Mouse (Mus musculus): ENCODE measurements around the gene Fam69a. TPM values are rescaled to one million over a fixed set of nuclear protein-coding genes. Genes with fewer than 3 reads are reported as not detected.
"Not testable (repeated sequence)": the region's sequence is repeated elsewhere in the genome, so short reads cannot be mapped to it uniquely, and the experiment has no call there.

The Fam69a gene
- polyA plus RNA-seq, 1 experiment, result 13.5 TPM

DNA sequence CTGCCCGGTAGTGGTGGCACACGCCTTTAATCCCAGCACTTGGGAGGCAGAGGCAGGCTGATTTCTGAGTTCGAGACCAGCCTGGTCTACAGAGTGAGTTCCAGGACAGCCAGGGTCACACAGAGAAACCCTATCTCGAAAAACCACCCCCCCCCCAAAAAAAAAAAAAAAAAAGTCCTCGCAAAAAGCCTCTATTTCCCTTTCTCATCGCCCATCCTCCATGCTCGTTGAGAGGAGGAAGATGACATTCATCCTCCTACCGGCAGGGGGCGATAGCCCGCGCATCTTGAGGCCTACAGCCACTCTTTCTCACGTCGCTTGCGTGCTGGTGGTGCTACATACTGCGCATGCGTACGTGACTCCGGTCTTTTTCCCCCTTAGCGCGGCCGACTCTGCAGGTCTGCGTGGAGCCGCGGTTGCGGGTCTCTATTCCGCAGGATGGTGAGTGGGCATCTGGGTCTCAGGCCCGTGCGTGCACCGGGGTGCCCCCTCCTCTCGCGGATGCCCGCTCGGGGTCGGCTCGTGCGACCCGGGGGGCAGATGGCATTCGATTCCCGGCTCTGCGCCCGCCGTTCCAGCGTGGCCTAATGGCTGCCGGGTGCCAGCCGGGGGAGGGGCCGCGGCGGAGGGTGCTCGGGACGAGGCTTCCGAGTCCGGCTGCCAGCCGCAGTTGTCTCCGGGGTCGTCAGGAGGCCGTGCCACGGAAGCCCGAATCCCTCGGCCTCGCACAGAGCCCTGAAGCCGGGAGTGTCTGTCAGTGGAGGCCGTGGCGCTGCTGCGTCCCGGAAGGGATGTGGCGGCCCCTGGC, 86.5 kb downstream of the Fam69a start, which contains the start of gene Rpl5:
TSS of gene Rpl5 (plus strand) at position 297 of the 808 bp plus-strand sequence.
- TF ChIP-seq CTCF (IDR thresholded peaks at IDR 0.05; ENCODE audit: control insufficient read depth, insufficient read depth, low read length) (peak; percentile 98), POLR2A (IDR thresholded peaks at IDR 0.05; ENCODE audit: borderline replicate concordance, control insufficient read depth, low read depth, low read length) (peak; percentile 82)
- Histone ChIP-seq H3K4me3 (replicated peaks; ENCODE audit: control insufficient read depth, low read depth, low read length) (peak within 1 kb of the TSS; percentile 90), H3K27ac (ENCODE audit: control insufficient read depth, insufficient read depth, low read depth, low read length, poor library complexity) (peak within 1 kb of the TSS; percentile 62), H3K4me1 (ENCODE audit: control insufficient read depth, insufficient read depth, low read length) (no peaks in the 10 kb centered on the region; the same call in 1 of the 2 replicates)
- 2% methylated on average over 66 of the region's 66 CpGs for WGBS

DNA sequence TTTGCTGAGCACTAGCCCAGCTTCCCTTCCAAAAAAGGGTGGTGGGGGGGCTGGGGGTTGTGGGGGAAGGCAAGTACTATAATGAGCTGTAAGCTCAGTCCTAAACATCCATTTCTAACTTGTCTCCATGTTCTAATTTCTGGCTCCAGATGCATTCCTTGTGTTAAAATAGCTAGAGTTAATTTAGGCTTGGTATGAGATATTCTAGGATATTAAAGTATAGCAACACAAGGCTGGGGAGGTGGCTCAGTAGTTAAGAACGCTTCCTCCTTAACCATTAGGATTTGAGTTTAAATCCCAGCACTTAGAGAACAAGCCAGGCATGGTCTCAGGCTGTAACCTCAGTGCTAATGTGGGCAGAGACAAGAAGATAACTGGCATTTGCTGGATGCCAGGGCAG, 90.6 kb downstream of the Fam69a start:
- Histone ChIP-seq H3K27ac (ENCODE audit: control insufficient read depth, insufficient read depth, low read depth, low read length, poor library complexity) (no peak overlapping the region), H3K4me1 (ENCODE audit: control insufficient read depth, insufficient read depth, low read length) (no peaks in the 10 kb centered on the region), H3K4me3 (replicated peaks; ENCODE audit: control insufficient read depth, low read depth, low read length) (no peak overlapping the region)
- TF ChIP-seq POLR2A (IDR thresholded peaks at IDR 0.05; ENCODE audit: borderline replicate concordance, control insufficient read depth, low read depth, low read length), result no peak
- no peak for TF ChIP-seq CTCF (IDR thresholded peaks at IDR 0.05; ENCODE audit: control insufficient read depth, insufficient read depth, low read length)
- WGBS, result 86% methylated on average over 1 of the region's 1 CpGs

DNA sequence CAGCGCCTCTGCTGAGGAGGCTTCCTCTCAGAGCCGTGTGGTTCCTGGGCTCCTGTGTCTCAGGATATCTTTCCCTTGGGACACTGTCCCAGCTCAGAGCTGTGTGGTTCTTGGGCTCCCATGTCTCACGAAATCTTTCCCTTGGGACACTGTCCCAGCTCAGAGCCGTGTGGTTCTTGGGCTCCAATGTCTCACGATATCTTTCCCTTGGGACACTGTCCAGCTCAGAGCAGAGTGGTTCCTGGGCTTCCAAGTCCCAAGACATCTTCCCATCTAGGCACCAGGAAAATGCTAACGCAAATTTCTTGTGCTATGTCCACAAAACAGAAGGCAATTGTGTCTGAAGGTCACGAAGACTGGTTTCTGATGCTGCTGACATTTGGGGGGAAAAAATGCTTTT, 92.2 kb downstream of the Fam69a start:
- Histone ChIP-seq H3K27ac (ENCODE audit: control insufficient read depth, insufficient read depth, low read depth, low read length, poor library complexity) (no peak overlapping the region), H3K4me3 (replicated peaks; ENCODE audit: control insufficient read depth, low read depth, low read length) (no peak overlapping the region), H3K4me1 (ENCODE audit: control insufficient read depth, insufficient read depth, low read length) (no peaks in the 10 kb centered on the region; the same call in 1 of the 2 replicates)
- WGBS, result 78% methylated on average over 7 of the region's 7 CpGs
- TF ChIP-seq CTCF (IDR thresholded peaks at IDR 0.05; ENCODE audit: control insufficient read depth, insufficient read depth, low read length) (no peak), POLR2A (IDR thresholded peaks at IDR 0.05; ENCODE audit: borderline replicate concordance, control insufficient read depth, low read depth, low read length) (no peak)

DNA sequence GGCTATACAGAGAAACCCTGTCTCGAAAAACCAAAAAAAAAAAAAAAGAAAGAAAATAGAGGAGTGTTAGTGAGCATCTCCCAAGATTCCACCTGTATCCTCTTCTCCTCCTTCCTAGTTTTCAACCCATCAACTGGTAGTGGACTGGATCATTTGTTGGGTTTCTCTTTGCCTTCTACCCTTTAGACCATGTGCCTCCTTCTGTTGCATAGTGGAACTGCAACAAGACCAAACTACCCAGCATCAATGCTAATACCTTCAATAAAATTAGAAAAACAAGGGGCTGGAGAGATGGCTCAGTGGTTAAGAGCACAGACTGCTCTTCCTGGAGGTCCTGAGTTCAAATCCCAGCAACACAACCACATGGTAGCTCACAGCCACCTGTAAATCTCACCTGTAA, 95.4 kb downstream of the Fam69a start:
- H3K4me1 ChIP-seq (ENCODE audit: control insufficient read depth, insufficient read depth, low read length); H3K27ac ChIP-seq (ENCODE audit: control insufficient read depth, insufficient read depth, low read depth, low read length, poor library complexity); H3K4me3 ChIP-seq (replicated peaks; ENCODE audit: control insufficient read depth, low read depth, low read length): not testable (repeated sequence)
- 85% methylated on average over 1 of the region's 1 CpGs for WGBS

GRCm38 (mm10) chr5:107889994-107890888, 96.6 kb downstream of the Fam69a start:
- no peak overlapping the region for H3K4me3 ChIP-seq (replicated peaks; ENCODE audit: control insufficient read depth, low read depth, low read length)
- no peaks in the 10 kb centered on the region; the same call in 1 of the 2 replicates for H3K4me1 ChIP-seq (ENCODE audit: control insufficient read depth, insufficient read depth, low read length)
- no peak overlapping the region; the same call in 1 of the 2 replicates for H3K27ac ChIP-seq (ENCODE audit: control insufficient read depth, insufficient read depth, low read depth, low read length, poor library complexity)
- TF ChIP-seq POLR2A (IDR thresholded peaks at IDR 0.05; ENCODE audit: borderline replicate concordance, control insufficient read depth, low read depth, low read length) (no peak), CTCF (IDR thresholded peaks at IDR 0.05; ENCODE audit: control insufficient read depth, insufficient read depth, low read length) (no peak)
- 57% methylated on average over 9 of the region's 9 CpGs for WGBS

DNA sequence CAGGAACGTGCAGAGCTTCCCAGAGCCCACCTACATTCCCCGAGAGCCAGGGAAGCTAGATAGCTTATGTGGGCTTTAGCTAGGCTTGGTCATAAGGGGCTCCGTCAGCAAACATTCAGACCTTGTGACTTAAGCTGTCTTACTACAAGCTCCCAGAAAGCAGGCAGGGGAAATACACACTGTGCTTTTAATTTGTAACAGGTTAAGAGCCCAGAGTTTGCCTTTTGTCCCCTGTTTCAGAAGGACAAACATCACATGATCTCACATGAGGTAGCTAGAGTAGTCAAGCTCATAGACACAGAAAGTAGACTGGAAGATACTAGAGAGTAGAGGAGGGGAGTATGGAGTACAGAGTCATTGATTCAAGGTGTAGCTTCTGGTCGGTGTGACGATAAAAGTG, 106.2 kb downstream of the Fam69a start:
- H3K4me3 ChIP-seq (replicated peaks; ENCODE audit: control insufficient read depth, low read depth, low read length), result no peak overlapping the region
- H3K27ac ChIP-seq (ENCODE audit: control insufficient read depth, insufficient read depth, low read depth, low read length, poor library complexity), result no peak overlapping the region
- TF ChIP-seq POLR2A (IDR thresholded peaks at IDR 0.05; ENCODE audit: borderline replicate concordance, control insufficient read depth, low read depth, low read length) (no peak), CTCF (IDR thresholded peaks at IDR 0.05; ENCODE audit: control insufficient read depth, insufficient read depth, low read length) (no peak)
- peaks cover 1% of the 10 kb centered on the region; the same call in 1 of the 2 replicates for H3K4me1 ChIP-seq (ENCODE audit: control insufficient read depth, insufficient read depth, low read length)
- 91% methylated on average over 5 of the region's 5 CpGs for WGBS

- H3K4me3 ChIP-seq (replicated peaks; ENCODE audit: control insufficient read depth, low read depth, low read length), result no peak overlapping the region
- TF ChIP-seq CTCF (IDR thresholded peaks at IDR 0.05; ENCODE audit: control insufficient read depth, insufficient read depth, low read length) (no peak), POLR2A (IDR thresholded peaks at IDR 0.05; ENCODE audit: borderline replicate concordance, control insufficient read depth, low read depth, low read length) (no peak)
- peaks cover 1% of the 10 kb centered on the region; the same call in 1 of the 2 replicates for H3K4me1 ChIP-seq (ENCODE audit: control insufficient read depth, insufficient read depth, low read length)
- 93% methylated on average over 1 of the region's 1 CpGs for WGBS
- no peak overlapping the region for H3K27ac ChIP-seq (ENCODE audit: control insufficient read depth, insufficient read depth, low read depth, low read length, poor library complexity)
Measured at GRCm38 (mm10) chr5:107877053-107877452, 109.8 kb downstream of the Fam69a start.

DNA sequence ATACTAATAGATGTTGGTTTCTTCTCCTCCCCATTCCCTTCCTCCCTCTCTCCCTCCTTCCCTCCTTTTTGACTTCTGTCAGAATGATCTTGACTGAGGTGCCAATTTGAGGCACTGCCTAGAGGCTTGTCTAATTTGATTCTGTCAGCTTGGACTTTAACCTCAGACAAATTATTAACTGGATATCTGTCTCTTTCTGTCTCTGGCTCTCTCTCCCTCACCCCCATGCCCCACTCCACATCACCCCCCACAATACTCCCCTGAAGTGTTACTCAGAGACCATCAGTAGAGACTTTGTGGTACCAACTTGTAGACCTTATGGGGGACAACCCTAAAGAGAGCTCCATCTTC, 111.6 kb downstream of the Fam69a start:
- TF ChIP-seq POLR2A (IDR thresholded peaks at IDR 0.05; ENCODE audit: borderline replicate concordance, control insufficient read depth, low read depth, low read length) (no peak), CTCF (IDR thresholded peaks at IDR 0.05; ENCODE audit: control insufficient read depth, insufficient read depth, low read length) (no peak)
- Histone ChIP-seq H3K27ac (ENCODE audit: control insufficient read depth, insufficient read depth, low read depth, low read length, poor library complexity) (no peak overlapping the region), H3K4me1 (ENCODE audit: control insufficient read depth, insufficient read depth, low read length) (peaks cover 1% of the 10 kb centered on the region; the same call in 1 of the 2 replicates), H3K4me3 (replicated peaks; ENCODE audit: control insufficient read depth, low read depth, low read length) (no peak overlapping the region)
